Mouse (Mus musculus) WW6 (cell line): ENCODE data around the gene Chd1.

Source experiments
- DNase-seq: peaks from one replicate; pipeline ENCODE4 v3.0.0-alpha.2; 2013; ENCODE audit warnings: low read depth, low spot score

Gene Chd1

DNA sequence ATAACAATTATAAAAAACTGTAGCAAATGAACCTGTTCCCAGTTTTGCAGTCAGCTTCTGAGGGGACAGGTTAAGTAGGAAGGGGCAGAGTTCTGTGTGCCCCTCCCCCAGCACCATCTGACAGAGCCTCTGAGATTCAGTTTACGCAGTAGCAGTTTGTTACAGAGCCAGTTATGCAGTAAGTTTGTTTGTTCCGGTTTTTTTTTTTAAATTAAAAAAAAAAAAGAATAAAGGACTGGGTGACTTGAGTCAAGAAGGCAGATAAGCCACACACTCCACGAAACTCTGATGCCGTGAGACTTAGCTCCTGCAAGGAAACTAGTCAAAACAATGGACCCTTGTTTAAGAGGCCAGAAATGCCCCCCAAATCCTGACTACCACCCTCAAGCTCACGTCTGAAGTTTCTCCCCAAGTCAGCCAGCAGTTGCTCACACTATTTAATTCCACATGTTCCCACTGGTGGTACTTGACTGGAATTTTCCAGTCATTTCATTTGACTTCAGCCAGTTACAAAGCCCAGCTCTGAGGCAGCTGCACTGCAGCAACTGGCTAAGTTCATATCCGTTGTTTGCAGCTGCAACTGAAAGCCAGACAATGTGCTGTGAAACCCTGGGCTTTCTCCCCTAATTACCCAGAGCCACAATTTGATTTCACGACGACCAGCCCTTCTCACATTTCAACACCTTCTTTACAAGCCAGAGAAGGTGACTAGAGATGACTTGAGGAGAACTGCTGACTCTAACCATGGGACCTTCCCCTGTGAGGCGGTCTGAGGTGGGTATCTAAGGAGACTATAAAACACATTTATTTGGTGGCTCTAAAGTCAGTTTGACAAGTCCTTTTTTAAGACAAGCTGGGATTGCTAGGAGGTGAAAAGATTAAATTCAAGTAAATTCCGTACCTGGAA is 104.0 kb downstream of the Chd1 start:
- no peak for DNase-seq

- no peak for DNase-seq
Measured at GRCm38 (mm10) chr17:15809949-15810348, 105.2 kb downstream of the Chd1 start.

DNA sequence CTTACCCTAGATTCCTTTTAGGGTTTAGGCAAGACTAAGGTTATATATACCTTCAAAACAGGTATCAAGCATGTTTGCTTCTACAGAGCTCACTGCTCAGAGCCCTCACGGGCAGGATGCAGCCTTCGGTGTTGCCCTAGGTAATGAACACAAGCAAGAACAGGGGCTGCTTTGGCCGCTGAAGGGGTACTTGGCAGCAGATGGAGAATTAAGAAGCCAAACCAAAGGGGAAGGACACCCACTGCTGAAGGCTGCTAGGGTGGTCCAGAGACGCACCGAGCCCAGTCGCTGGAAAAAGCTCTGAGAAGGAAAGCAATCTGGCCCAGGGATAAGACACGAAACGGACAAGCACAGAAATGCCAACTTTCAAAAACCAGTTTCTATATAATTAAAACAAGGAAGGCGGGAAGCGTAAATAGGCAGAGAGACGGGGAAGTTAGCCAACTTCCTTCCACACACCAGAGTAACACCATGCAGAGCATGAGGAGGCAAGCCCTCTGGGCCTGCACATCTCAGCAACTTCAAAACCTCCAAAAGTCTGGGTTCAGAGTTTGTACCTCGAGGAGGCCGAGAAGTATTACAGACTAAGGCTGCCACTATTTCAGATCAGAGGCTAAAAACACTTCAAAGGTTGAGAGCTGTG is 107.5 kb downstream of the Chd1 start:
- no peak for DNase-seq

GRCm38 (mm10) chr17:15813658-15814212 is 109.0 kb downstream of the Chd1 start:
- DNase-seq: no peak

GRCm38 (mm10) chr17:15815312-15816018 is 110.7 kb downstream of the Chd1 start:
- no peak for DNase-seq

DNA sequence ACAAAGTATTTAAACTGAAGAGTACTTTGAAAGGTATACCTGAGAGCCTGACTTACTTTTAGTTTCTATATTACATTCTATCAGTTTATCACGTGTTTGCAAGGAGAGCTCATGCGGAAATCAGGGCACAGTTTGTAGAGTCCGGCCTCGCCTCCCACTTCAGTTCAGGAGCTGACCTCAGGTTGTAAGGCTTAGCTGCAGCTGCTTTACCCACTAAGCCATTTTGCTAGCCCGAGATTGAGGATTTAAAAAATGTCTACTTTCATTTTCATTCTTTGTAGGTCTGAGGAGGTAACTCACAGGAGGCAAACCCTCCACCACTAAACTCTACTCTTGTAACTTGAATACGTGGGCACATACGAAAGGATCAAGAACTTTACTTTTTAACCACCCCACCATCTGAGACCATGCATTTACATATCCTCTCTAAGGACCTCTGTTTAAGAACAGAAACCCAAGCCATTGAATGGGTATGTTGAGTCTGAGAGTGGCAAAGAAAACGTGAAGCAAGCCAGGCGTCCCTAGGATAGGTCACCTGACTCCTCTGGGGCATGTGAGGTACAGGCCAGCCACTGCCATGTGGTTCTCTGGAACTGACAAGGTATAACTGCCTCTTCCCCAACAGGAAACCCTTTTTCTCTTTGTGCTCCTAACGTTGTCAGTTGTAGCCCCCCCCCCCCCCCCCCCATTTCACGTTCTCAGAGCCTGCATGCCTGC is 111.8 kb downstream of the Chd1 start:
- DNase-seq: no peak

DNA sequence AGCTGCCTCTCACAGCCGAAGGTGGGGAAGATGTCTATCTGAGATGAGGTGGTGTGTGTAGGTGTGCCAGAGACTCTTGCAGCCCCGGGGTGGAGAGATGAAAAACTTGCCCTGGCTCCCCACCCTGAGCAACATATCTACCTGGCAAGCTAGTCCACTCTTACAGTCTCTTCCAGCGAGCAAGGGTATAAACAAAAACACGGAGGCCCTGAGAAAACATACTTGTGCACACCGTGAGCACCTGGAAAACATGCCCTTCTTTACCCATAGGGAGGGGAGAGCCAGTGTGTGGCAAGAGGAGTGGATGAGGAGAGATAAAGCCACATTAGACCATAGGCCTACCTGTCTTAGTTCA is 112.3 kb downstream of the Chd1 start:
- no peak for DNase-seq

DNA sequence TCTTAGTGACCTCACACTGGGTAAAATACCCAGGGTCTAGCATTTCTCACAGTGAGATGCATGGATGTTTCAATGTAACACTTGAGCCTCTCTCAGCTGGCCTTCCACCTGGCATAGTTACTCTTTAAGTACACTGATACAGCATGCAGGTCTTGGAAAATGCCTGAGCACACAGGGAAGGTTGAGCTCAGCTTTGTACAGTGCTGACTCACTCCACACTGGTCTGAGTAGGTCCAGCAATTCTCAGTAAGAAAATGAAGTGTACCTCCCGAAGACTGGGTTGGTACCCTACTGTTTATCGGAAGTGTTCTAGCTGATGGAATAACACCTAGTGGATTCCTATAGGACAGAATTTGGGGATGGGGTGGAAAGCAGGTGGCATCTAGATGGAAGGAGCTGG is 112.9 kb downstream of the Chd1 start:
- DNase-seq: no peak

DNA sequence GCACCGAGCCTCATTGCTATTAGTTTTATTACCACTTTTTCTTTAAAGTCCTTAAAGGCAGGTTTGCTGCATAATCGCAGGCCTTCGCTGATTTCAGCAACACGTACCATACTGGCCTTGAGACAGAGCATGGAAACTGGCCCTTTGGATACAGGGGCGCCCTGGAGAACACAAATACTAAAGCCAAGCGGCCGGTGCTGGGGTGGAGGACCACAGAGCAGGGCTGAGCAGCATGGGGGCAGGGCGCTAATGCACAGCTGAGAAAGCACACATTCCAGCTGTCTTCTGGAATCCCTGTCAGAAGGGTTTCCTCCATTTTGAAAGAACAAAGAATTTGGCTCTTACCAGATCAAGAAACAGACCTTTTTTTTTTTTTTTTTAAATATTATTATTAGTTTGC is 113.6 kb downstream of the Chd1 start:
- DNase-seq: no peak

- no peak for DNase-seq
Measured at GRCm38 (mm10) chr17:15820146-15820545, 115.4 kb downstream of the Chd1 start.

GRCm38 (mm10) chr17:15820761-15821160 is 116.0 kb downstream of the Chd1 start:
- no peak for DNase-seq

DNA sequence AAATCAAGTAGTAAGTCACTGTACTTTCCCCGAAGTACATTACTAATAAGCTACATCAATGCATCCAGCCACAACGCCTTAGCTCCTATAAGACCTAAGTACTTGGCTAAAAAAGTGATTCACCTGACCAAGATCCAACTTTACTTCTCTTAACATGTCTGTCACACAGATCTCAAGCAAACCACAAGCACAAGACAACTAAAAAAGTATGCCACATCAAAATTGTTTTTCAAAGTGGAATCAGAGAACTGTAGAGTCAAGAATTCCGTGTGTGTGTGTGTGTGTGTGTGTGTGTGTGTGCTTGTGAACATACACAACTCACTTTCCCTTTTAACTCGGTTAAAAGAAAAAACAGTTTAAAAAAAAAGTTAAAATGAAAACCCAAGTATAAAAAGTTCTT is 116.9 kb downstream of the Chd1 start:
- no peak for DNase-seq
